Mouse (Mus musculus): ENCODE results near the gene Zfp629.

GRCm38 (mm10) chr7:127601735-127602134, 13.9 kb downstream of the Zfp629 start:
- TF ChIP-seq CTCF (IDR thresholded peaks at IDR 0.05; ENCODE audit: borderline replicate concordance, control insufficient read depth, extremely low read depth, insufficient read depth, low read length, poor library complexity) (no peak), POLR2A (IDR thresholded peaks at IDR 0.05; ENCODE audit: control insufficient read depth, extremely low read depth, insufficient read depth, low read length, poor library complexity) (no peak)
